Mouse (Mus musculus) heart, adult 2 months (tissue): ENCODE results near the gene Corin.

Source experiments
- CTCF ChIP-seq: fragments of 200-600 bp; IDR thresholded peaks from 2 replicates; pipeline ENCODE4 v1.8.1; 2022; ENCODE audit warnings: antibody characterized with exemption, mild to moderate bottlenecking, moderate library complexity
- EP300 ChIP-seq: fragments of 200-500 bp; IDR thresholded peaks from 2 replicates; pipeline ENCODE4 v1.6.1; 2011; ENCODE audit warnings: low read depth, low read length, control low read depth; ENCODE audit not compliant: insufficient read depth
- POLR2A ChIP-seq: fragments of 200-500 bp; IDR thresholded peaks from 2 replicates; pipeline ENCODE4 v1.6.1; 2011; ENCODE audit warnings: mild to moderate bottlenecking, low read depth, low read length, control low read depth; ENCODE audit not compliant: insufficient read depth

GRCm38 (mm10) chr5:72401778-72402177 is 102.5 kb downstream of the Corin start:
- TF ChIP-seq CTCF = no peak
- no peak for TF ChIP-seq EP300
- TF ChIP-seq POLR2A = no peak
